Mouse (Mus musculus) kidney, postnatal 0 days (tissue): ENCODE data around the gene 4930402H24Rik. TPM values are rescaled to one million over a fixed set of nuclear protein-coding genes. Genes with fewer than 3 reads are reported as not detected.

ENCODE experiments used
- ATAC-seq: fragments of 200-750 bp; cut with Nextera tagmentation; replicated peaks from 2 replicates; pipeline ENCODE4 v1.8.0; 2017; ENCODE audit warnings: low read depth, moderate number of reproducible peaks, moderate TSS enrichment, moderate library complexity; ENCODE audit not compliant: low FRiP score
- DNase-seq: peaks from one replicate; pipeline ENCODE4 v3.0.0-alpha.2; 2016; ENCODE audit warnings: low spot score
- H3K27ac ChIP-seq: fragments of 300-500 bp; sonication (generic); 2 replicates; pipeline ENCODE4 v1.5.1; 2014; ENCODE audit warnings: mild to moderate bottlenecking
- H3K27me3 ChIP-seq: fragments of 300-500 bp; sonication (generic); 2 replicates; pipeline ENCODE4 v1.6.1; 2014; ENCODE audit warnings: low read length, mixed read lengths; ENCODE audit not compliant: insufficient read depth
- H3K36me3 ChIP-seq: fragments of 300-500 bp; sonication (generic); 2 replicates; pipeline ENCODE4 v1.6.1; 2014; ENCODE audit warnings: low read length, mixed read lengths; ENCODE audit not compliant: insufficient read depth
- H3K4me1 ChIP-seq: fragments of 300-500 bp; sonication (generic); replicated peaks from 2 replicates; pipeline ENCODE4 v1.6.1; 2014; ENCODE audit warnings: antibody characterized with exemption, low read length, mixed read lengths; ENCODE audit not compliant: insufficient read depth
- H3K4me2 ChIP-seq: fragments of 300-500 bp; sonication (generic); 2 replicates; pipeline ENCODE4 v1.6.1; 2014; ENCODE audit warnings: mild to moderate bottlenecking, low read length, moderate library complexity, mixed read lengths
- H3K4me3 ChIP-seq: fragments of 300-500 bp; sonication (generic); replicated peaks from 2 replicates; pipeline ENCODE4 v1.5.1; 2014; ENCODE audit warnings: low read depth, low read length
- H3K9ac ChIP-seq: fragments of 300-500 bp; sonication (generic); 2 replicates; pipeline ENCODE4 v1.6.1; 2014; ENCODE audit warnings: low read depth, low read length
- H3K9me3 ChIP-seq: fragments of 300-500 bp; sonication (generic); replicated peaks from 2 replicates; pipeline ENCODE4 v1.6.1; 2016; ENCODE audit warnings: low read length, inconsistent platforms, mixed read lengths
- CTCF ChIP-seq: IDR thresholded peaks from 2 replicates; pipeline ENCODE4 v1.5.1; 2016; ENCODE audit warnings: antibody characterized with exemption, low read depth, mild to moderate bottlenecking, moderate library complexity
- WGBS: fragments of 180-500 bp; shearing (Covaris S2); extraction: QIAGEN DNeasy Blood & Tissue Kit; methylation state at CpG from one replicate; pipeline ENCODE4 v1.1.7; 2014; 5-methylcytosine and 5-hydroxymethylcytosine counted together
- polyA plus RNA-seq: library from polyadenylated mRNA; unstranded; fragments of >200 nt; fragmentation: Nextera tagmentation; extraction: Ambion mirVana; gene quantifications from 2 replicates; pipeline ENCODE4 v1.2.1, GENCODE M21; 2015

The 4930402H24Rik gene
- polyA plus RNA-seq, 1 experiment from 2014 or later: 19.2 TPM

DNA sequence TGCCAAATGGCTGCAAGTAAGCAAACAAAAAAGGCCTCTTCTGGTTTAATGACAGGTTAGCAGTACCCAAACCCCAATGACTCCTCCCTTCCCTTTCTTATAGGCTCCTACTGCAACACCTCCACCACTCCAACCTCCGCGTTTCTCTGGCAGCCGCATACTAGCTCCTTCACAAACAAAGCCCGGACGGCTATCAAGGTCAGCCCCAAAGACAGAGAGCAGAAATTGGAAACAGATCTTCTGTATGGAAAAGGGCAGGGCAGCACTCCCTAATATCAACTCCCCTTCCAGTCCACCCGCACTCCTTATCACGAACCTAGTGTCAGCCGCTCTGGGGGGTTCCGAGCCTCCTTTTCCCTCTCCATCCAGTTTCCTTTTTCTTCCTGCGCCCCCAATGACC, 67.1 kb downstream of the 4930402H24Rik start:
- DNase-seq (peak; percentile 52), ATAC-seq (no peak)
- Histone ChIP-seq H3K36me3 (no peaks in the 10 kb centered on the region), H3K9ac (peak overlapping the region; percentile 85), H3K27me3 (no peaks in the 10 kb centered on the region), H3K4me2 (peak overlapping the region; percentile 96), H3K4me3 (peak overlapping the region; percentile 99), H3K9me3 (no peaks in the 10 kb centered on the region), H3K4me1 (no peaks in the 10 kb centered on the region), H3K27ac (peak overlapping the region; percentile 93)
- no peak for TF ChIP-seq CTCF
- under 1% methylated on average over 10 of the region's 10 CpGs for WGBS

DNA sequence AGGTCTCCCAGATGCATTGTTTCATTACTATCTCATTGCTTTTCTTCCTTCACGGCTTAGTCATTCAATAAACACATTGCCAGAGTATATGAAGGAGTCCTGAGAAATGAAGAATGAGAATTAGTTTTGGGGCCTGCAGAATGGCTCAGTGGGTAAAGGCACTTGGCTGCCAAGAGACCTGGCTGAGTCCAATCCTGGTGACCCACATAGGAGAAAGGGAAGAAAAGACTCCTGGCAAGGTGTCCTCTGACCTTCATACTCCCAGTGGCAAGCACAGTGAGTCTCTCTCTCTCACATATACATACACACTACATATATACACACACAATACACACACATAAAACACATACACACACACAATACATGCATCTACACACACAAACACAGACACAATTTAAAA, 68.1 kb downstream of the 4930402H24Rik start:
- Histone ChIP-seq H3K4me3 (no peak overlapping the region), H3K9ac (no peak overlapping the region), H3K9me3 (no peaks in the 10 kb centered on the region), H3K36me3 (no peaks in the 10 kb centered on the region), H3K4me1 (no peaks in the 10 kb centered on the region), H3K27me3 (no peaks in the 10 kb centered on the region), H3K4me2 (peak overlapping the region; percentile 96; the same call in 1 of the 2 replicates), H3K27ac (no peak overlapping the region)
- ATAC-seq (no peak), DNase-seq (no peak)
- TF ChIP-seq CTCF: no peak
- WGBS: 76% methylated on average over 1 of the region's 1 CpGs

- Histone ChIP-seq H3K9me3 (no peaks in the 10 kb centered on the region), H3K27me3 (no peaks in the 10 kb centered on the region), H3K4me1 (no peaks in the 10 kb centered on the region), H3K36me3 (no peaks in the 10 kb centered on the region), H3K4me3 (no peak overlapping the region), H3K27ac (no peak overlapping the region), H3K4me2 (no peak overlapping the region), H3K9ac (no peak overlapping the region)
- TF ChIP-seq CTCF: no peak
- WGBS: 67% methylated on average over 3 of the region's 3 CpGs
- no peak for ATAC-seq
- no peak for DNase-seq
These were observed 72.5 kb downstream of the 4930402H24Rik start for GRCm38 (mm10) chr2:130833699-130834098.

DNA sequence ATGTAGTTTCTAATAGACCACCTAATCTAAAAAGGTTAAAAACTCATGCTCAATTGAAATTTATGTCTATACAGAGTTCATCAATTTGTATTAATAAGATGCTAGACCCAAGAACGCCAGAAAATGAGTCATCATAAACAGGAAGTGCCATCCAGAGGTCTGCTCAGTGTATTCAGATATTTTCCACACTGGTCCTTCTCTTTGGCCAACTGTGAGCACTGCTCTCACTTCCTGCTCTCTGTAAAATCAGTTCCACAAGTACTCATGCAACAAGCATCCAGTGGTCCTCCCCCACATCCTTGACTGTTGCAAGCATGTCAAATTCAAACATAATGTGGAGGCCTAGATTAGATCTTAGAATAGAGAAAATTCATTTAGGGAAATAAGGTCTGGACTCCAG, 73.6 kb downstream of the 4930402H24Rik start:
- 62% methylated on average over 1 of the region's 1 CpGs for WGBS
- H3K36me3 ChIP-seq: no peaks in the 10 kb centered on the region
- TF ChIP-seq CTCF: no peak
- H3K27me3 ChIP-seq: no peaks in the 10 kb centered on the region
- H3K9me3 ChIP-seq: no peaks in the 10 kb centered on the region
- H3K27ac ChIP-seq: no peak overlapping the region
- no peak overlapping the region for H3K9ac ChIP-seq
- H3K4me3 ChIP-seq: no peak overlapping the region
- H3K4me2 ChIP-seq: no peak overlapping the region
- ATAC-seq (no peak), DNase-seq (no peak)
- H3K4me1 ChIP-seq: no peaks in the 10 kb centered on the region

- 84% methylated on average over 2 of the region's 2 CpGs for WGBS
- H3K36me3 ChIP-seq: no peaks in the 10 kb centered on the region
- no peaks in the 10 kb centered on the region for H3K9me3 ChIP-seq
- H3K4me2 ChIP-seq: no peak overlapping the region
- H3K4me1 ChIP-seq: no peaks in the 10 kb centered on the region
- DNase-seq (no peak), ATAC-seq (no peak)
- no peaks in the 10 kb centered on the region for H3K27me3 ChIP-seq
- no peak for TF ChIP-seq CTCF
- H3K4me3 ChIP-seq: no peak overlapping the region
- H3K27ac ChIP-seq: no peak overlapping the region
- H3K9ac ChIP-seq: no peak overlapping the region
These were observed 74.2 kb downstream of the 4930402H24Rik start for GRCm38 (mm10) chr2:130832012-130832411.

DNA sequence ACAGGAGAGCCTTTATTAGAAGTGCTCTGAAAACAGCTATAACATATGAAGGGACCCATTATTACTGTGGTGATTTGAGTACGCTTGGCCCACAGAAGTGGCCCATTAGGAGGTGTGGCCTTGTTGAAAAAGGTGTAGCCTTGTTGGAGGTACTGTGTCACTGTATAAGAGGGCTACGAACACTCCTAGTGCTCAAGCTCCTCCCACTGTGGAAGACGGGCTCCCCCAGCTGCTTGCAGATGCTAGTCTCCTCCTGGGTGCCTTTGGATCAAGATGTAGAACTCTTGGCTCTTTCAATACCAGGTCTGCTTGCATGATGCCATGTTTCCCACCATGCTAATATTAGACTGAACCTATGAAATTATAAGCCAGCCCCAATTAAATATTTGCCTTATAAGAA, 76.0 kb downstream of the 4930402H24Rik start:
- ATAC-seq: no peak
- Histone ChIP-seq H3K36me3 (no peaks in the 10 kb centered on the region), H3K4me1 (no peaks in the 10 kb centered on the region), H3K4me2 (no peak overlapping the region), H3K27me3 (no peaks in the 10 kb centered on the region), H3K27ac (no peak overlapping the region), H3K9ac (no peak overlapping the region), H3K9me3 (no peaks in the 10 kb centered on the region), H3K4me3 (no peak overlapping the region)
- 88% methylated on average over 3 of the region's 3 CpGs for WGBS
- no peak for DNase-seq
- no peak for TF ChIP-seq CTCF

- ATAC-seq (no peak), DNase-seq (no peak)
- Histone ChIP-seq H3K27me3 (no peaks in the 10 kb centered on the region), H3K36me3 (no peaks in the 10 kb centered on the region), H3K9ac (no peak overlapping the region), H3K4me3 (no peak overlapping the region), H3K4me1 (no peaks in the 10 kb centered on the region), H3K9me3 (no peaks in the 10 kb centered on the region), H3K4me2 (no peak overlapping the region), H3K27ac (no peak overlapping the region)
- no peak for TF ChIP-seq CTCF
- 92% methylated on average over 4 of the region's 4 CpGs for WGBS
These were observed 76.7 kb downstream of the 4930402H24Rik start for GRCm38 (mm10) chr2:130829496-130829895.
